Mouse (Mus musculus): ENCODE data around the gene Cmtm1.
"Not testable (repeated sequence)": the region's sequence is repeated elsewhere in the genome, so short reads cannot be mapped to it uniquely, and the experiment has no call there.

The Cmtm1 gene
- long read RNA-seq, experiment 1, result 0 reads
- long read RNA-seq, experiment 2, result 0 reads

DNA sequence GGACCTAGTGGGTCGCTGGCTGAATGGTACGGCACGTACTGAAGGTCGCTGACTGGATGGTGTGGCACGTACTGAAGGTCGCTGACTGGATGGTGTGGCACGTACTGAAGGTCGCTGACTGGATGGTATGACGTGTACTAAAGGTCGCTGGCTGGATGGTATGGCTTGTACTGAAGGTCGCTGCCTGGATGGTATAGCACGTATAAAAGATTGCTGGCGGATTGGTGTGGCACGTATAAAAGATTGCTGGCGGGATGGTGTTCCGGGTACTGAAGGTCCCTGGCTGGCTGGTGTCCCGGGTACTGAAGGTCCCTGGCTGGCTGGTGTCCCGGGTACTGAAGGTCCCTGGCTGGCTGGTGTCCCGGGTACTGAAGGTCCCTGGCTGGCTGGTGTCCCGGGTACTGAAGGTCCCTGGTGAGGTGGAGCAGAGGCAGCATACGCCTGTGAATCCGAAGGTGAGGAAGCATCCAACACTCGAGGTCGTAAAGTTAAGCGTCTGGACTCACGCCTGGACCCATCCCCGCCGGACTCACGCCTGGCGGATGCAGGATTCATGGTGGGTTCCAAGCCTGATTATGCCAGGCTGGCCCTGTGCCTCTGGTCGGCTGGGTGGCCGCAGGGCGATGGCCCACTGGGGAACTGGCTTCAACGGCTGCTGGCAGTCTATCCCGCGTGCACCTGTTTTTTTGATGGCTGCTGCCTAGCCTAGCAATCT, at the start of gene Cmtm1, which contains the start of gene Gm45711:
Gene Cmtm1 (minus strand): TSS at position 705 of the 715 bp plus-strand sequence.
Gene Gm45711 (minus strand): TSS at position 641 of the 715 bp plus-strand sequence.
- intact Hi-C loops (cut with DNase I), result not testable (repeated sequence)

DNA sequence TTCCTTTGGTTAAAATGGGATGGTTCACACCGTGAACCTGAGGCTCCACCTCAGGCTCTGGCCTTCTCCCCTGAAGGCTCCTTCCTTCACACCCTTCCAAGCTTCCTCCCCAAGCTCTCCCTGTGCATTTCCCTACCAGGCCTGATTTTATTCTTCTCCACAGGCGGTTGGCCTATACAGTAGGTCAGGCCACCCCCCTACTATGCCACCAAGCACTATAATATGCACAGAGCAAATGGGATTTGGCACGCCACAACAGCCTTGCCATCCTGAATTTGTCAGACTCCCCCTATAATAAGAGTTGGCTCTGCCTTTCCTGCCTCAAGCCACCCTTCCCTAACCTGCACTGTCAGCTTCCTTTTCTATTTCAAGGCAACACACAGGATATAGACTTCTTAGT, 48.7 kb upstream of the Cmtm1 start:
- intact Hi-C loops (cut with DNase I), result no loop called here

DNA sequence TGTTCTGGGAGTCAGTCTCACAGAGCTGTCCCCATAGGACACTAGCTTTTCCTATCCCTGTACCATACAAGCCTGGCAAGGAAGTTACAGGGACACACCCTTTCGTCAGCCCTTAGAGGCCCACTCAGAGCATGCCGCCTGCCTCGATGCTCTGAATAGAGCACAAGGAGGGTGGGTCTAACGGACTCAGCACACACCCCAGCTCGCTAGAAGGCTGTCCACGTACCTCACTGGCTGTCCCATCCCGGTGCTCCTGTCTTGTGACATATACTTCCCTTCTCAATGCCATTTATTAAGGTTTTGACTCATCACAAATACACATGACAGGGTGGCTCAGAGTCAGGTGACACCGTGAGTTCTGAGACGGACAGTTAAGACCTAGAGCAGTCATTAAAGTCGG, 44.6 kb upstream of the Cmtm1 start:
- intact Hi-C loops (cut with DNase I), result no loop called here

DNA sequence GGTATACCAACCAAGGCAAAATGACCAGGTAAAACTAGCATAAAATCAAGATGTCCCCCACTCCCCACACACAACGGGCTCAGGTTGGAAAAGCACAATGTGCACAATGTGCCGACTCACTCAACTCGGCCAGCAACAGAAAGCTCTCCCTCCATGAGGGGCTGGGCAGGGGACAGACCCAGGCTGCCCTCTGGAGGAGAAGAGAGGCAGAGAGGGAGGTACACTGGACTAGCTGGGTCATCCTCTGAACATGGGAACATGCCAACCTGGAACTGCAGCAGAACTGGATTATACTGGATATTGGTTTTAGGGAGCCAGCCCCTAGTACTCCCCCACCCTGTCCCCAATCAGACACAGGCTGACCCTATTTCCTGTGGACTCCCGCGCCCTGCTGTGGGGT, 43.2 kb upstream of the Cmtm1 start:
- intact Hi-C loops (cut with DNase I), result no loop called here

DNA sequence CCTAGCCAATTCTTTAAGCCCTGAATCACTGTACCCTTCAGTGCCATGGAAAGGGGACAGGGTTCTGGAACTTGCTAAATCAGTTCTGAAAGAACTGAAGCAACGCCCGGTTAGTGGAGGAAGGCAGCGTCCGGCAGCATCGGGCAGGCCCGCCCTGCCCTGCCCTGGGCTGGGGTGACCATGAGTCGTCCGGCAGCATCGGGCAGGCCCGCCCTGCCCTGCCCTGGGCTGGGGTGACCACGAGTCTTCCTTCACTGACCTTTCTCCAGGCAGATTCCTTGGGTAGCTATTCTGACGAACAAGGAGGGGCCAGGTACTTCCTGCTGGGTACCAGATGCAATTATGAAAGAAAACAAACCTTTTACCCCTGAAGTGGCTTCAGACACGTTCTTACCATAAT, 40.1 kb upstream of the Cmtm1 start:
- intact Hi-C loops (cut with DNase I), result no loop called here

DNA sequence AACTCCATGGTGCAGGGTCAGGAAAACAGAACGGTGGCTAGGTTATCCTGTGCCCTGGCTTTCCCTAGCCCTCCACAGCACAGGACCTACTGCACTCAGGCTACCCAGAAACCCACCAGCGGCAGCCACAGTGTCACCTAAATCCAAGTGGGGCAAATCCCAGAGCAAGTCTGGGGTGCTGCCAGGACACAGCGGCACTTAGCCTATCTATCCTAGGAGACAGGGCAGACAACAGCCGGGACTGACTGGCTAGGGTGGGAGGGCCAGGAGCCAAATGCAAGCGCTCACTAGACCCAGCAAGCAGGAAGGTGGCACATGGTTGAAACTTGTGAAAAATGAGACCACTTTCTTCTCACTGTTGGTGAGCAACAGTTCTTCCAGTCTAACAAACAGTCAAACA, 39.0 kb upstream of the Cmtm1 start:
- intact Hi-C loops (cut with DNase I), result loop anchor here (10.0 kb wide), 1 partner anchor 204 kb away; no protein-coding TSS in a partner anchor

DNA sequence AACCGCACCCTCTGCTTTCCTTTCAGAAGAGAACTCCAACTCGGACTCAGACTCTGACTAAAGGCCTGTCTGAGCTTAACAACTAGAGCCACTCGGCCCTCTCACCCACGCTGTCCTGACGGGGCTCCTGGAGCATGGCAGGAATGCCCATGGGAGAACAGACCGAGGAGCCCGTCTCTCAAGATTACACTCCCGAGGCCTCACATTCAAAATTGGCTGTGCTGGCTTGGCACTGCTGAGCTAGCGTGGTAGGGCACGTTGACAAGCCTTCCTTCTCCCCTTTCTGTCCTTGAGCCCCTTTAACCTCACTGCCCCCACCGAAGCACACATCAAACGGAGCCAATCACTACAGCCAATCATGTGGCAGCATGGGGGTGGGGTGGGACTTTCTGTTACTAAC, 36.8 kb upstream of the Cmtm1 start:
- intact Hi-C loops (cut with DNase I), result loop anchor here (10.0 kb wide), 1 partner anchor 202 kb away; no protein-coding TSS in a partner anchor

DNA sequence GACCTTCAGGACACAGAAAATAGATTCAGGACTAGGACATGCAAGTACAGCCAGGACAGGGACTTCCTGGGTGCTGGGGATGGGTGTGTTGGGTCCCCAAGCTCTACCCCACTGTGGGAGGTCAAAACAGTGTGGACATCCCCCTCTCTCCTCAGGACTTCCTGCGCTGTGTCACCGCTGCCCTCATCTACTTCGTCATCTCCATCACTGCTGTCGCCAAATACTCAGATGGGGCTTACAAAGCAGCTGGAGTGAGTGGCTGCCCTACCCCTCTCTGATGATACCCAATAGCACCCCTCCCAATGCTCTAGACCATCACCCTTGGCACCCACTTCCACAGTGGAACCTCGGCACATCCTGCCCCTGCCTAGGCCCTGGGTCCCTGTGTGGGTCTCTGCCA, 34.7 kb upstream of the Cmtm1 start:
- intact Hi-C loops (cut with DNase I), result loop anchor here (2.0 to 10.0 kb wide), 5 partner anchors 53 to 226 kb away; partner anchors contain the start of genes Cklf, Cmtm4 and Dync1li2

DNA sequence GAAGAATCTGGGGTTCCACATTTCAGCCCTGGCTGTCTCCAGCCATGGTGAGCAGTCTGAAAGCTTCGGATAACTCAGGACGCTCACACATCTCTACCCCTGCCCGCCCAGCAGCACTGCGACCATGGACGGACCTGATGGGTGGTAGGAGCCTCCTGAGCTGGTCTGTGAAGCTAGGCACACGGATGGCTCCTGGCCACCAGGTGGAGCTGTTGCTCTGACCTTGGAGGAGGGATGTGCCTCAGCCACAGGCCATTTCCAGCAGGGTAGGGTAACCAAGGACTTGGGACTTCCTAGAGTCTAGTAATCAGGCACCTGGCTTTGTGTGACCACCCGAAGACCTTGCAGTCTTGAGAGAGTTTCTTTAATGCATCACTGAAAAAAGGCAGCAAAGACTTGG, 34.0 kb upstream of the Cmtm1 start:
- intact Hi-C loops (cut with DNase I), result loop anchor here (2.0 to 10.0 kb wide), 5 partner anchors 53 to 227 kb away; partner anchors contain the start of genes Cklf, Cmtm4 and Dync1li2

DNA sequence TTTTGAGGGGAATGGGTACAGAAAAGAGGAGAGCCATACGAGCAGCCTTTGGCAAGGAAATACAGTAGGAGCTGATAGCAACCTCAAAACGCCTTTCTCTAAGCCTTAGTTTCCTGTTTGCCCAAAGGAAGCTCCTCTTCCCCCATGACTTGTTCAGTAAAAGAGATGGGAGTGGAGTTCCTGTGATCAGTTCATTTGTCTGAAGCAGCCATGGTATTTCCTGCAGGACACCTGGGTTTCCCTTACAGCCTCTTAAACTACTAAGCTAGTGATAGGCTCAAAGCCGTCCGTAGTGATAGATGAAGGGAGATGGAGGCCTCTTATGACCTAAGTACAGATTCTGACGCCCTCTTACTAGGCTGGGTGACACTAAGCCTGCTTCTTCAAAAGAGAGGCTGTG, 32.5 kb upstream of the Cmtm1 start:
- intact Hi-C loops (cut with DNase I), result loop anchor here (5.0 to 10.0 kb wide), 3 partner anchors 55 to 198 kb away; partner anchors contain the start of genes Cklf and Cmtm4

DNA sequence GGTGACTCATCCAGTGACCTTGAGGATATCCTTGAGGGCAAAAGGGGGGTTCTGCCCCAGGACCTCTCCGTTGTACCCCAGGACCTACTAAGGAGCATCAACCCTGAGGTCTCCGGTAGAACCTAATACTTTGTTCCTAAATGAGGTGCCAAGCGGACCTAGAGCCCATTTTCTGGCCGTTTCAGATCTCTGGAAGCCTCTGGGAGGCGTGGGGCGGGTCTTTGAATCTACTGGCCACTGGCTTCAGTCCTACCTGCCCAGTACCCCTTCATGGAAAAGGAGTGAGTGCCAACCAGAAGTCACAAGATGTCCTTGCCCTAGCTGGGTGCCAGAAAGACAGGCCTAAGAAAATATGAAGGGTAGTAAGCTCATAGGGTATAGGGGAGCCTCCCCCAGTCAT, 31.7 kb upstream of the Cmtm1 start:
- intact Hi-C loops (cut with DNase I), result loop anchor here (5.0 to 10.0 kb wide), 3 partner anchors 56 to 197 kb away; partner anchors contain the start of genes Cklf and Cmtm4

DNA sequence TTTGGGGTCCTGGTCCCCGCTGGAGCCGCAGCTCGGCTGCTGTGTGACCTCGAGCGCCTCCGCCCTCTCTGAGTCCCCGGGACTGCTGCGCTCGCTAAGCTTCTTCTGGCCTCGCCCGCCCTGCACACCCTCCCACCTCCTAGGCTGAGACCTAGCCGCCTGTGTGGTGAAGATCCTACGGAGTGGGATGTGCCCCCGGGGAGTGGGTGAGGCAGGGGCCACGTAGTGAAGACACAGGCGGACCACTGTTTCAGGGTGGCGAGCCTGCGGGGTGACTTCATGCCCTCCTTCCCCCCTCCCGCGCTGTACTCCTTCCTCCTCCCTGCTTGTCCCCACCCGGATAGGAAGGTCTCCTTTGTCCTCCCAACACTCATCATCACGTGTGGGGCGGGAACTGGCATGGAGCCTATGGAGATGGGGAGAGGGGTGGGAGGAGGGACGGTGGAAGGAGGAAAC, 31.2 kb upstream of the Cmtm1 start:
- intact Hi-C loops (cut with DNase I), result loop anchor here (5.0 to 10.0 kb wide), 3 partner anchors 56 to 196 kb away; partner anchors contain the start of genes Cklf and Cmtm4

DNA sequence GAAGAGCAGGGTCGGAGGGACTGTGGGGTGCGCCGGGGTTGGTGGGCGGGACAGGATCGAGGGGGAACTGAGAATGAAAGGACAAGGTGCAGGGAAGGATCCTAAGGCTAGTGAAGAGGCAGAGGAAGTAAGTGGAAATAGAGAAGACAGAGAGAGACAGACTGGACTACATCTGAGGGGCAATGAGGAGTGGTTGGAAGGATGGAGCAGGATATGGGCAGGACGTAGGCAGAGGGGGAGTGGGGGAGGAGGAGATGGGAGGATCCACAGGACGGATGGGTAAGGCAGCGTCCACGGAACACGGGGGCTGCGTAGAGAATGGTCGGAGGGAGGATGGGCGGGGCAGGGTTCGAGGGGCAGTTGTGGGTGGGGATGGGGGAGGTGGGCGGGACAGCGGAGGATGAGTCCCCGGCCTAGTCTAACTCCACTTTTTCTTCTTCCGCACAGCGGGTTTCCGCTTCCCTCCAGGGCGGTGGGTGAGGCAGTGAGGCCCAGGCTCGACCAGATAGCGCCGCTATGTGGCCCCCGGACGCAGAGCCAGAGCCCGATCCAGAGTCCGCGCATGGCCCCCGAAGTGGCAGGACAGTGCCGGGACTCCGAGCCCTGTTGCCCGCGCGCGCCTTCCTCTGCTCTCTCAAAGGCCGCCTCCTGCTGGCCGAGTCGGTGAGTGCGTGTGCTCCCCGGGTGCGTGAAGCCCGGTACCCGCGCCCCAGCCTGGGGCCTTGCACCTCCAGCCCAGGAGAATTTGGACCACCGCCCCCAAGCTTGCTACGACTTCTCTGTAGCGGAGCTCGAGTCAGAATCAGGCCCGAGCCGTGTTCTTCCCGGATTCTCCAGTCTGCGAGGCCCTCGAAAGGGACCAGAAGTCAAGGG, 30.5 kb upstream of the Cmtm1 start:
- intact Hi-C loops (cut with DNase I), result loop anchor here (5.0 to 10.0 kb wide), 3 partner anchors 57 to 196 kb away; partner anchors contain the start of genes Cklf and Cmtm4

DNA sequence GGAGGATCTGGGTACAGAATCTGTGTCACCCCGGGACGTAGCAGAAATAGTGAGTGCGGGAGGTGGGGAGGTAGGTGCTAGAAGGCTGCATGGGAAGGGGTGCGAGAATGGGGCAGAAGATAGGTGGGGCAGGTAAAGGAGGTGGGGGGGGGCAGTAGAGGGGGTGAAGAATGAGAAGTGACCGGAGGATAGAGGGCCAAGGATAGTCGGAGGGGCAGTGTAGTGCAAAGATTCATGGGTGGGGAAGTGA, 30.0 kb upstream of the Cmtm1 start:
- intact Hi-C loops (cut with DNase I), result loop anchor here (5.0 to 10.0 kb wide), 3 partner anchors 57 to 195 kb away; partner anchors contain the start of genes Cklf and Cmtm4

DNA sequence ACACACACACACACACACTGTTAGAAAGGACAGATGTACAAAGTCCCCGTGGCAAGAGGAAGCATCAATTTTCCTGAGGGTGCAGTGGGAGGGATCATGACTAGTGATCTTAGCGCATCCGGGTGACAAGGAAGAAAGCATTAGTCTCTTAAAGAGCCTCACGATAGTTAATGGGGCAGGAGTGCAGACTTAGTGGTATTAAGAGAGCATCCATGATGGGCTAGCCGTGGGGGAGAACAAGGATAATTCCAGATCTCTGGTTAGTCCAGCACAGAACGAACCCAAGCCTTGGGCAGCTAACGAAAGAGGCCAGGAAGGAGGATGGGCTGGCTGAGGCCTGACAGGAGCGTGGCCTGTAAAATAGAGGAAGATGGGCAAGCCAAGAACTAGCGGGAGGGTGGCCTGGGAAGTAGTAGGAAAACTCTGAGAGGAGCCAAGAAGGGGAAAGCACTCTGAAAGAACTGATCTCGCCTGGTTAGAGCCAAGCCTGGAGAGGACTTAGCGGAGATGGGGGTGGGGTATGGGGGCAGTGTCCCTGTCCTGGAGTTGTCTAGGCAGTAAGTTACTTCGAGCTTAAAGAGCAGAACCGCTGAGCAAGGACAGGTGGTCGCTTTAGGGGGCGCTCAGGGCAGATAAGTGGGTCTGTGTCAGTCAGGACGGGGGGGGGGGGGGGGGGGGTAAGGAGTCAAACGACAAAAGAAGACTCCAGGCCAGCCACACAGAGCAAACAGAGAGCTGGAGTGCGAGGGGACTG, 29.5 kb upstream of the Cmtm1 start, which contains the start of gene Cmtm3:
Gene Cmtm3 (plus strand): TSS at position 182 of the 754 bp plus-strand sequence.
- intact Hi-C loops (cut with DNase I), result no loop called here

DNA sequence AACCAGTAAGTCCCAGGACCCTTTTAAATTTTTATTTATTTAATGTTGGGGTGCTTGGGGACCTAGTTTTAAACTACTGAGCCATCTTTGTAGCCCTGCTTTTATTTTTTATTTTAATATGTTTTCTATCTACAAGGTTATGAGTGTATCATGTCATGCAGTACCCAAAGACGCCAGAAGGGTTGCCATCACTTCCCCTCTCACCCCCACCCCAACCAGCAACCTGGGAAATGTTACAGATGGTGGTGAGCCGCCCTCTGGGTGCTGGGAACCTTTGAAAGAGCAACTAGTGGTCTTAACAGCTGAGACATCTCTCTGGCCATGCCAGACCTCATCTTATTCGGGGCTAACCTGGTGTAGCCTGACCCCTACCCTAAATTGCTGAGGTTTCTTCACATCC, 27.9 kb upstream of the Cmtm1 start:
- intact Hi-C loops (cut with DNase I), result no loop called here

DNA sequence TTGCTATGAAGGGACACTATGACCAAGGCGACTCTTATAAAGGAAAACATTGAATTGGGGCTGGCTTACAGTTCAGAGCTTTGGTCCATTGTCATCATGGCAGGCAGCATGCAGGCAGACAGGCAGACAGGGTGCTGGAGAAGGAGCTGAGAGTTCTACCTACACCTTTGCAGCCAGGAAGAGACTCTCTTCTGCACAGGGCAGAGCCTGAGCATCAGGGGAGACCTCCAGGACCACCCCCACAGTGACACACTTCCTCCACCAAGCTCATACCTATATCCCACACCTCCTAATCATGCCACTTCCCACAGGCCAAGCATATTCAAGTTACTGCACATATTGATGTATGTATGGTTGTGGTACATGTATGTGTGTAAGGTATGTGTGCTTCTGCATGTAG, 26.9 kb upstream of the Cmtm1 start:
- intact Hi-C loops (cut with DNase I), result no loop called here

DNA sequence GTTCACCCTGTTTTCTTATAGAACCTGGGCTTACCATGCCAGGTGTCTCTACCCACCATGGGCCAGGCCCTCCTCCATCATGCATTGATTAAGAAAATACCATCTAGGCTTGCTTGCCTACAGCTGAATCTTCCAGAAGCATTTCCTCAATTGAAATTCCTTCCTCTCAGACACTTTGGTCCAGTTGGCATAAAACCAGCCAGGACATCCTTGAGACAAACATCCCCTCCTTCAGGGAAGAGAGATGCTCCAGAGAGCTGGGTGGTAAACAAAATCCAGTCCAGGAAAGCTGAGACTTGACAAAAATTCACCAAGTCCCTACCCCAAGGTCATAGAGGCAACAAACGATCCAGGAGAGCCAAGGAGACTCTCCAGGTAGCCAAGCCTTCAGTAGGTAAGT, 24.3 kb upstream of the Cmtm1 start:
- intact Hi-C loops (cut with DNase I), result no loop called here

DNA sequence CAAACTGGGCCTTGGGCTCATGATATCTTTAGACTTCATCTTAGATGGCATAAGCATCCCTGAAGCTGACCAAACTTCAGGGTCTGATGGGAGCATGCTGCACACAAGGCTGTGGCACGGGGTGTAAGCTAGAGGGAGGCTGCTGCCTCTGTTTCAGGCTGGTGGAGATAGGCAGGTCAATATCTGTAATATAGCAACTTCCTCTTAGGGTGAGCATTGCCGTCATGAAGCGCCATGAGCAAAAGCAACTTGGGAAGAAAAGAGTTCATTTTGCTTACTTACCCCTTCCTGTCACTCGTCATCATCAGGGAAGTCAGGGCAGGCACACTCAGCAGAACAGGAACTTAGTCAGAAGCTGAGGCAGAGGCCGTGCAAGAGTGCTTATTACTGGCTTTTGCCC, 23.8 kb upstream of the Cmtm1 start:
- intact Hi-C loops (cut with DNase I), result no loop called here

DNA sequence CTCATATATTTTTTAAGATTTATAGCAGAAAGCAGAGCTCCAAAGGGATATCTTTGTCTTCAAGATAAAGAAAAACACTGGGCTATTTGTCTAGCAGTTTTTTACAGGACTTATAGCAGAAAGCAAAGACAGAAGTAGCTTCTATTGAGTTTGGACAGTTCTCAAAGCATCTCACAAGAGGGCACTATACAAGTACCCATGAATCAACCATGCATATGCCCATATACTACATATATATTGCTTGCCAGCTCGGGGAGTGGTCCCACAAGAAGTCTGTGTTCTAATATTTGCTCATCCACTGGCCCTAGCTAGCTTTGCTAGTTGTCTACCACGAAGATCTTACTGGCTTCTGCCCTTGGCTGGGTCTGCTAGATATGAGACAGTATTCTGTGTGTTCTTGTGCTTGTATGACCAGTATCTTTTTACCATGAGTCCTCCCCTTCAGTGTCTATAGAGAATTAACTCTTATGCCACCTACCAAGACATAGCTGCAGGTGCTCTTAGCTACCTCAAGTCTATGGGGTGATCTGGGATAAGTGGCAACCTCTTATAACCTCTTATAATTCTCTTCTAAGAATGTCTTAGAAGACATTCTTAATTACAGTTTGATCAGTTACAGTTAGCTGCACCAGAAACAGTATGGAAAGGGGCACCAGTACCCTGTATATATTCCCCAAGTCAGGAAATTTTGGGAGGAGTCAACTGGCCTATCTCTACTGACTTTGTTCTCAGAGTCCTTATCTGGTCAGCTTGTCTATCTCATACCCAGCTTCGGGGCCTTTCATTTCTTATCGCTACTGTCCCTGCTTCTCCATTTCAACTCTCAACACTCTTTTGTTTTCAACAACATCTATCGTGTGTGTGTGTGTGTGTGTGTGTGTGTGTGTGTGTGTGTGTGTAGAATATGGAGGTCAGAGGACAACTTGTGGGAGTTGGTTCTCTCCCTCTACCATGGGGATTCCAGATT, 23.0 kb upstream of the Cmtm1 start:
- intact Hi-C loops (cut with DNase I), result no loop called here
